26 mouse cellular contexts compared by ENCODE assay signal in the genomic region with DNA sequence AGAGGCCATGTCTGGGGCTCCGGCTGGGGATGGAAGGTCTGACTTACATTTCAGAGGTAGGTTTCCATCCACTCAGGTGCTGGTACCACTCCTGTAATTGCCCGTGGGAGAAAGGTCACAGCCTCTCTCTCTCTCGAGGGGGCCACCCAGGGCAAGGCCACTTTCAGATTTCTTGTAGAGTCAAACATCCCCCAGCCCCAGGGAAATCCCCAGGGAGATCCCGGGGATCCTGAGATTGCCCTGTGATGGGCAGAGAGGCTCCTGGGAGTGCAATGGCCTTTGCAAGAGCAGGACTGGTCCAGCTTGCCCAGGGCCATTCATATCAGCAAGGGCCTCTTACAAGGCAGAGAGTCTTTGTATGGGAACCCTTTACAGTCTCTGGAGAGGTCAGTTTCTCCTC.
"Had no signal": no experiment of that assay in that cellular context is flagged by ENCODE, and none has a peak within 500 bp of the region (broad histone marks: within the 10 kb centered on the region; RNA-seq: fewer than 3 reads in every experiment).

No protein-coding gene starts in this region.

- H3K9ac ChIP-seq: embryonic facial prominence, embryonic 12.5 days; embryonic facial prominence, embryonic 13.5 days; embryonic facial prominence, embryonic 15.5 days; forebrain, embryonic 12.5 days; forebrain, embryonic 13.5 days; forebrain, embryonic 15.5 days; forebrain, postnatal 0 days had no signal

- H3K27me3 ChIP-seq: embryonic facial prominence, embryonic 12.5 days; embryonic facial prominence, embryonic 15.5 days; forebrain, embryonic 12.5 days; forebrain, embryonic 13.5 days; forebrain, embryonic 15.5 days had no signal

- H3K4me3 ChIP-seq: embryonic facial prominence, embryonic 10.5 days; embryonic facial prominence, embryonic 12.5 days; embryonic facial prominence, embryonic 13.5 days; embryonic facial prominence, embryonic 15.5 days; erythroblast, embryonic 14.5 days; forebrain, embryonic 10.5 days; forebrain, embryonic 12.5 days; forebrain, embryonic 13.5 days; forebrain, embryonic 15.5 days; gastrocnemius, adult 2 months; heart, adult 2 months; heart, embryonic 10.5 days had no signal

- DNase-seq: cerebellum, adult 9-11 months; cerebellum, postnatal 10 days; cerebellum, postnatal 25 days; cerebellum, postnatal 36 days; embryo, embryonic 11 days; forebrain, postnatal 0 days; gastrocnemius, adult 2 months; gastrocnemius, postnatal 10 days; gastrocnemius, postnatal 14 days; gastrocnemius, postnatal 25 days; gastrocnemius, postnatal 36 days; heart, adult 11 months; heart, adult 18-20 months; heart, adult 2 months had no signal

- H3K36me3 ChIP-seq: embryonic facial prominence, embryonic 10.5 days; embryonic facial prominence, embryonic 12.5 days; embryonic facial prominence, embryonic 13.5 days; embryonic facial prominence, embryonic 15.5 days; forebrain, embryonic 10.5 days; forebrain, embryonic 12.5 days; forebrain, embryonic 15.5 days; heart, embryonic 10.5 days had no signal

- H3K4me1 ChIP-seq: embryonic facial prominence, embryonic 12.5 days; forebrain, embryonic 12.5 days; forebrain, embryonic 13.5 days; forebrain, embryonic 15.5 days had no signal

- H3K4me2 ChIP-seq: embryonic facial prominence, embryonic 12.5 days; embryonic facial prominence, embryonic 13.5 days; embryonic facial prominence, embryonic 15.5 days; forebrain, embryonic 12.5 days; forebrain, embryonic 13.5 days; forebrain, embryonic 15.5 days had no signal

- H3K27ac ChIP-seq: embryonic facial prominence, embryonic 10.5 days; embryonic facial prominence, embryonic 12.5 days; embryonic facial prominence, embryonic 13.5 days; embryonic facial prominence, embryonic 15.5 days; forebrain, embryonic 10.5 days; forebrain, embryonic 12.5 days; forebrain, embryonic 13.5 days; forebrain, embryonic 15.5 days; gastrocnemius, adult 2 months; heart, adult 2 months; heart, embryonic 10.5 days had no signal

- ATAC-seq: forebrain, embryonic 13.5 days; forebrain, embryonic 14.5 days; forebrain, embryonic 15.5 days; forebrain, embryonic 16.5 days; forebrain, postnatal 0 days had no signal

- H3K9me3 ChIP-seq: embryonic facial prominence, embryonic 10.5 days; embryonic facial prominence, embryonic 12.5 days; embryonic facial prominence, embryonic 13.5 days; embryonic facial prominence, embryonic 15.5 days; forebrain, embryonic 10.5 days; forebrain, embryonic 12.5 days; forebrain, embryonic 13.5 days; forebrain, embryonic 15.5 days; heart, embryonic 10.5 days had no signal
